Mouse (Mus musculus) MEL (cell line): ENCODE measurements around the gene Rcbtb2.

Source experiments
- POLR2A ChIP-seq, 2 experiments: IDR thresholded peaks; 2 replicates each; pipeline ENCODE4 v1.6.1; 2011 to 2012; ENCODE audit warnings: low read length in 2 of 2, mild to moderate bottlenecking in 2 of 2, control low read depth in 1 of 2, improper control_type of control experiment in 1 of 2, low read depth in 1 of 2, moderate library complexity in 1 of 2; ENCODE audit not compliant: control insufficient read depth in 1 of 2, insufficient read depth in 1 of 2, poor library complexity in 1 of 2
- POLR2AphosphoS2 ChIP-seq: IDR thresholded peaks from 2 replicates; pipeline ENCODE4 v1.6.1; 2011; ENCODE audit warnings: low read length, improper control_type of control experiment
- ZMIZ1 ChIP-seq: IDR thresholded peaks from 2 replicates; pipeline ENCODE4 v1.6.1; 2012; ENCODE audit warnings: low read depth, mild to moderate bottlenecking, inconsistent platforms, low read length, improper control_type of control experiment, moderate library complexity

DNA sequence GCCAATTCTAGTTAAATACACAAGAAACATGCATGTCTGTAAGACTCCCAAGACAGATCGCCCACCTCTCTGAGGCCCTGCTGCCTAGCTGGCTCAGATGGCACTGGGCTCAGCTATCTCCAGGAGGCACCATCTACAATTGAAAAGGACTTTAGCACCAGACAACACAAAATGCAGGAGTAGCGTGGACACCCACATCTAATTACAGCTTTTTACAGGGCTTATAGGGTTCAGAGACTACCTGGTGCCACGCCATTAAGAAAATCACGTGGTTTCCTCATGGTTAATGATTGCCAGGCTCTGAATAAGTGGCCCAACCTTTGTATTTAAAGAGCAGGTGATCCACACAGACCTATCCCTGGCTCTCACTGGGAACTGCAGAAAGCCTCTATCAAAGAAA, 15.9 kb upstream of the Rcbtb2 start:
- TF ChIP-seq POLR2AphosphoS2: no peak
- TF ChIP-seq ZMIZ1: no peak
- no peak for TF ChIP-seq POLR2A (IDR thresholded peaks at IDR 0.05; ENCODE audit: control insufficient read depth in 1 of 2, insufficient read depth in 1 of 2, low read depth in 1 of 2, low read length in 2 of 2, poor library complexity in 1 of 2)
